Mouse (Mus musculus): ENCODE data around the gene Cacna1e. TPM values are rescaled to one million over a fixed set of nuclear protein-coding genes. Genes with fewer than 3 reads are reported as not detected.

Gene Cacna1e
- polyA plus RNA-seq, 1 experiment from 2014 or later: 17.8 TPM

GRCm38 (mm10) chr1:154820422-154820821 lies 63.9 kb downstream of the Cacna1e start:
- no peak for ATAC-seq (ENCODE audit: low FRiP score)
- 91% methylated on average over 7 of the region's 7 CpGs for WGBS
- 0 out of 2 replicates have a peak, but pooled peaks cover 7% of the 10 kb centered on the region for H3K4me1 ChIP-seq (replicated peaks; ENCODE audit: control insufficient read depth, insufficient read depth, low read length)
- no peak overlapping the region for H3K4me3 ChIP-seq (replicated peaks; ENCODE audit: low read length)
- H3K27me3 ChIP-seq (ENCODE audit: control insufficient read depth, insufficient read depth, low read length): no peaks in the 10 kb centered on the region
- H3K36me3 ChIP-seq (replicated peaks; ENCODE audit: control insufficient read depth, insufficient read depth): no peaks in the 10 kb centered on the region
- H3K9me3 ChIP-seq (ENCODE audit: control insufficient read depth, low read length): no peaks in the 10 kb centered on the region
- no peak overlapping the region for H3K27ac ChIP-seq
- no peak for DNase-seq (ENCODE audit: low spot score)
- H3K4me2 ChIP-seq (replicated peaks): no peak overlapping the region
- no peak overlapping the region for H3K9ac ChIP-seq

GRCm38 (mm10) chr1:154819960-154820359 lies 64.3 kb downstream of the Cacna1e start:
- WGBS: 81% methylated on average over 2 of the region's 2 CpGs
- ATAC-seq (ENCODE audit: low FRiP score) (no peak), DNase-seq (ENCODE audit: low spot score) (no peak)
- H3K27me3 ChIP-seq (ENCODE audit: control insufficient read depth, insufficient read depth, low read length): no peaks in the 10 kb centered on the region
- no peak overlapping the region for H3K27ac ChIP-seq
- H3K9me3 ChIP-seq (ENCODE audit: control insufficient read depth, low read length): no peaks in the 10 kb centered on the region
- no peaks in the 10 kb centered on the region for H3K36me3 ChIP-seq (replicated peaks; ENCODE audit: control insufficient read depth, insufficient read depth)
- 0 out of 2 replicates have a peak, but pooled peaks cover 7% of the 10 kb centered on the region for H3K4me1 ChIP-seq (replicated peaks; ENCODE audit: control insufficient read depth, insufficient read depth, low read length)
- H3K4me2 ChIP-seq (replicated peaks): no peak overlapping the region
- H3K4me3 ChIP-seq (replicated peaks; ENCODE audit: low read length): no peak overlapping the region
- H3K9ac ChIP-seq: no peak overlapping the region

GRCm38 (mm10) chr1:154818742-154819141 lies 65.6 kb downstream of the Cacna1e start:
- Histone ChIP-seq H3K36me3 (replicated peaks; ENCODE audit: control insufficient read depth, insufficient read depth) (no peaks in the 10 kb centered on the region), H3K4me2 (replicated peaks) (no peak overlapping the region), H3K4me3 (replicated peaks; ENCODE audit: low read length) (no peak overlapping the region), H3K9me3 (ENCODE audit: control insufficient read depth, low read length) (no peaks in the 10 kb centered on the region), H3K27ac (no peak overlapping the region), H3K9ac (no peak overlapping the region), H3K27me3 (ENCODE audit: control insufficient read depth, insufficient read depth, low read length) (no peaks in the 10 kb centered on the region), H3K4me1 (replicated peaks; ENCODE audit: control insufficient read depth, insufficient read depth, low read length) (0 out of 2 replicates have a peak, but pooled peaks cover 4% of the 10 kb centered on the region)
- DNase-seq (ENCODE audit: low spot score) (no peak), ATAC-seq (ENCODE audit: low FRiP score) (no peak)
- WGBS: 52% methylated on average over 1 of the region's 1 CpGs

- 75% methylated on average over 6 of the region's 6 CpGs for WGBS
- H3K4me1 ChIP-seq (replicated peaks; ENCODE audit: control insufficient read depth, insufficient read depth, low read length): 0 out of 2 replicates have a peak, but pooled peaks cover 4% of the 10 kb centered on the region
- H3K9ac ChIP-seq: no peak overlapping the region
- H3K27me3 ChIP-seq (ENCODE audit: control insufficient read depth, insufficient read depth, low read length): no peaks in the 10 kb centered on the region
- no peak overlapping the region for H3K27ac ChIP-seq
- no peak overlapping the region for H3K4me3 ChIP-seq (replicated peaks; ENCODE audit: low read length)
- H3K4me2 ChIP-seq (replicated peaks): no peak overlapping the region
- H3K9me3 ChIP-seq (ENCODE audit: control insufficient read depth, low read length): no peaks in the 10 kb centered on the region
- peak; percentile 31; the same call in 1 of the 2 replicates for ATAC-seq (ENCODE audit: low FRiP score)
- no peak for DNase-seq (ENCODE audit: low spot score)
- no peaks in the 10 kb centered on the region for H3K36me3 ChIP-seq (replicated peaks; ENCODE audit: control insufficient read depth, insufficient read depth)
Measured at GRCm38 (mm10) chr1:154816836-154817235, 67.5 kb downstream of the Cacna1e start.

- H3K36me3 ChIP-seq (replicated peaks; ENCODE audit: control insufficient read depth, insufficient read depth): no peaks in the 10 kb centered on the region
- ATAC-seq (ENCODE audit: low FRiP score) (no peak), DNase-seq (ENCODE audit: low spot score) (no peak)
- H3K4me1 ChIP-seq (replicated peaks; ENCODE audit: control insufficient read depth, insufficient read depth, low read length): 0 out of 2 replicates have a peak, but pooled peaks cover 4% of the 10 kb centered on the region
- no peaks in the 10 kb centered on the region for H3K9me3 ChIP-seq (ENCODE audit: control insufficient read depth, low read length)
- H3K27ac ChIP-seq: no peak overlapping the region
- 90% methylated on average over 3 of the region's 3 CpGs for WGBS
- no peak overlapping the region for H3K4me3 ChIP-seq (replicated peaks; ENCODE audit: low read length)
- H3K9ac ChIP-seq: no peak overlapping the region
- H3K4me2 ChIP-seq (replicated peaks): no peak overlapping the region
- no peaks in the 10 kb centered on the region for H3K27me3 ChIP-seq (ENCODE audit: control insufficient read depth, insufficient read depth, low read length)
Measured at GRCm38 (mm10) chr1:154816267-154816666, 68.0 kb downstream of the Cacna1e start.

- Histone ChIP-seq H3K9ac (no peak overlapping the region), H3K36me3 (replicated peaks; ENCODE audit: control insufficient read depth, insufficient read depth) (no peaks in the 10 kb centered on the region), H3K4me3 (replicated peaks; ENCODE audit: low read length) (no peak overlapping the region), H3K4me2 (replicated peaks) (no peak overlapping the region), H3K27ac (no peak overlapping the region), H3K27me3 (ENCODE audit: control insufficient read depth, insufficient read depth, low read length) (no peaks in the 10 kb centered on the region), H3K4me1 (replicated peaks; ENCODE audit: control insufficient read depth, insufficient read depth, low read length) (0 out of 2 replicates have a peak, but pooled peaks cover 4% of the 10 kb centered on the region), H3K9me3 (ENCODE audit: control insufficient read depth, low read length) (no peaks in the 10 kb centered on the region)
- DNase-seq (ENCODE audit: low spot score) (no peak), ATAC-seq (ENCODE audit: low FRiP score) (no peak)
- 68% methylated on average over 1 of the region's 1 CpGs for WGBS
Measured at GRCm38 (mm10) chr1:154805742-154806141, 78.6 kb downstream of the Cacna1e start.

- Histone ChIP-seq H3K4me2 (replicated peaks) (no peak overlapping the region), H3K4me1 (replicated peaks; ENCODE audit: control insufficient read depth, insufficient read depth, low read length) (0 out of 2 replicates have a peak, but pooled peaks cover 4% of the 10 kb centered on the region), H3K9ac (no peak overlapping the region), H3K4me3 (replicated peaks; ENCODE audit: low read length) (no peak overlapping the region), H3K27me3 (ENCODE audit: control insufficient read depth, insufficient read depth, low read length) (no peaks in the 10 kb centered on the region), H3K27ac (no peak overlapping the region), H3K36me3 (replicated peaks; ENCODE audit: control insufficient read depth, insufficient read depth) (no peaks in the 10 kb centered on the region), H3K9me3 (ENCODE audit: control insufficient read depth, low read length) (no peaks in the 10 kb centered on the region)
- DNase-seq (ENCODE audit: low spot score) (no peak), ATAC-seq (ENCODE audit: low FRiP score) (no peak)
- 89% methylated on average over 3 of the region's 3 CpGs for WGBS
Measured at GRCm38 (mm10) chr1:154805038-154805437, 79.3 kb downstream of the Cacna1e start.

GRCm38 (mm10) chr1:154802301-154802904 lies 81.9 kb downstream of the Cacna1e start:
- DNase-seq (ENCODE audit: low spot score): no peak
- 63% methylated on average over 5 of the region's 5 CpGs for WGBS
- H3K27ac ChIP-seq: no peak overlapping the region

GRCm38 (mm10) chr1:154799257-154799656 lies 85.0 kb downstream of the Cacna1e start:
- Histone ChIP-seq H3K4me1 (replicated peaks; ENCODE audit: control insufficient read depth, insufficient read depth, low read length) (no peaks in the 10 kb centered on the region), H3K9me3 (ENCODE audit: control insufficient read depth, low read length) (no peaks in the 10 kb centered on the region), H3K36me3 (replicated peaks; ENCODE audit: control insufficient read depth, insufficient read depth) (no peaks in the 10 kb centered on the region), H3K4me2 (replicated peaks) (no peak overlapping the region), H3K4me3 (replicated peaks; ENCODE audit: low read length) (no peak overlapping the region), H3K27ac (no peak overlapping the region), H3K9ac (no peak overlapping the region), H3K27me3 (ENCODE audit: control insufficient read depth, insufficient read depth, low read length) (no peaks in the 10 kb centered on the region)
- 84% methylated on average over 31 of the region's 31 CpGs for WGBS
- DNase-seq (ENCODE audit: low spot score) (no peak), ATAC-seq (ENCODE audit: low FRiP score) (no peak)

More at GRCm38 (mm10) chr1:154802301-154802904, 81.9 kb downstream of the Cacna1e start:
- Histone ChIP-seq H3K9me3 (ENCODE audit: control insufficient read depth, low read length) (no peaks in the 10 kb centered on the region), H3K9ac (no peak overlapping the region), H3K4me1 (replicated peaks; ENCODE audit: control insufficient read depth, insufficient read depth, low read length) (0 out of 2 replicates have a peak, but pooled peaks cover 4% of the 10 kb centered on the region), H3K27me3 (ENCODE audit: control insufficient read depth, insufficient read depth, low read length) (no peaks in the 10 kb centered on the region), H3K4me2 (replicated peaks) (no peak overlapping the region), H3K4me3 (replicated peaks; ENCODE audit: low read length) (no peak overlapping the region), H3K36me3 (replicated peaks; ENCODE audit: control insufficient read depth, insufficient read depth) (no peaks in the 10 kb centered on the region)
- ATAC-seq (ENCODE audit: low FRiP score): no peak

All from hindbrain, embryonic 14.5 days (tissue).